Mouse (Mus musculus): Measurements from ENCODE around the gene Ndufa11.

Gene Ndufa11

GRCm38 (mm10) chr17:56759261-56759660, 41.7 kb downstream of the Ndufa11 start:
- DNase-seq (ENCODE audit: low read depth, low spot score) = no peak

- no peak for DNase-seq (ENCODE audit: low read depth, low spot score)
Observed at GRCm38 (mm10) chr17:56761077-56761476, 43.5 kb downstream of the Ndufa11 start.

- DNase-seq (ENCODE audit: low read depth, low spot score) = peak; percentile 86
Observed at GRCm38 (mm10) chr17:56761991-56762410, 44.4 kb downstream of the Ndufa11 start.

- DNase-seq (ENCODE audit: low read depth, low spot score) = peak; percentile 85
Observed at GRCm38 (mm10) chr17:56762769-56763731, 45.5 kb downstream of the Ndufa11 start.

DNA sequence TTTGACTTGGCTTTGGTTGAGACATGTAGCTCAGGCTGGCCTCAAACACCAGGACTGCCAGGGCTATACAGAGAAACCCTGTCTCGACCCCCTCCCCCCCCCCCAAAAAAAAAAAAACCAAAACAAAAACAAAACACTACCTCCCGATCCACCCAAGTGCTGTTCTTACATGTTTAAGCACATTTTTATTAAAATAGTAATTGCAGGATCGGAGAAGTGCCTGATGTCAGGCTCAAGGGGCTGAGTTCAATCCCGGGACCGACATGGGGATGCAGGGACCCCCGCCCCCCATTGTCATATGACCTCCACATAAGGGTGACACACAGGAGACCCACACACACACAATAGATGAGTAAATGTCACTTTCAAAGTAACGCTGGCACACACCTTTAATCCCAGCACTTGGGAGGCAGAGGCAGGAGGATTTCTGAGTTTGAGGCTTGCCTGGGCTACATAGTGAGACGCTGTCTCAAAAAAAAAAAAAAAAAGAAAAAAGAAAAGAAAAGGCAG, 46.2 kb downstream of the Ndufa11 start:
- DNase-seq (ENCODE audit: low read depth, low spot score) = no peak

GRCm38 (mm10) chr17:56764474-56765354, 47.1 kb downstream of the Ndufa11 start, which contains the start of gene Dus3l:
Dus3l (plus strand) TSS chr17:56764757.
- DNase-seq (ENCODE audit: low read depth, low spot score) = peak; percentile 82

- no peak for DNase-seq (ENCODE audit: low read depth, low spot score)
Observed at GRCm38 (mm10) chr17:56765431-56765830, 47.9 kb downstream of the Ndufa11 start.

GRCm38 (mm10) chr17:56766631-56767405, 49.3 kb downstream of the Ndufa11 start:
- no peak for DNase-seq (ENCODE audit: low read depth, low spot score)

DNA sequence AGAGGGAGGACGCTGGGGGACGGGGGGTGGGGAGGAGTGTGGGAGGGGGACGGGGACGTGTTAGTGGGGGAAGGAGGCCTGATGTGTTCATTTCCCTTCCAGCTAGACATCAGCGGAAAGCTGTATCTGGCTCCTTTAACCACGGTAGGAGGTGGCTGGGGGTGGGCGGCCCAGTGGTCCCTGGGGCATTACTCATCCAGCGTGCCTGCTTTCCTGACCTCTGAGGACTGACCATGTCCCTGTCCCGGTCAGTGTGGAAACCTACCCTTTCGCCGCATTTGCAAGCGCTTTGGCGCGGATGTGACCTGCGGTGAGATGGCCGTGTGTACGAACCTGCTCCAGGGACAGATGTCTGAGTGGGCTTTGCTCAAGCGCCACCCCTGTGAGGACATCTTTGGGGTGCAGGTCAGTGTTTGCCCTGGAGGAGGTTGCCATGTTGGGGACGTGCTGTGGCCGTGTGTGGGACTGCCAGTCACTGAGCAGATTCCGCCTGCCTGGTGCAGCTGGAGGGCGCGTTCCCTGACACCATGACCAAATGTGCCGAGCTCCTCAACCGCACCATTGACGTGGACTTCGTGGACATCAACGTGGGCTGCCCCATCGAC, 50.1 kb downstream of the Ndufa11 start:
- DNase-seq (ENCODE audit: low read depth, low spot score) = no peak

GRCm38 (mm10) chr17:56768941-56769340, 51.4 kb downstream of the Ndufa11 start:
- DNase-seq (ENCODE audit: low read depth, low spot score) = no peak

GRCm38 (mm10) chr17:56769950-56770349, 52.4 kb downstream of the Ndufa11 start, which contains the start of gene Prr22:
Prr22 (plus strand) TSS chr17:56770250.
- DNase-seq (ENCODE audit: low read depth, low spot score) = no peak
